Mouse (Mus musculus): Measurements from ENCODE around the gene Nek9. TPM values are rescaled to one million over a fixed set of nuclear protein-coding genes. Genes with fewer than 3 reads are reported as not detected.

The Nek9 gene
- polyA plus RNA-seq, 1 experiment from 2014 or later: 23.0 TPM

Other genes starting within 250 kb of the Nek9 start
- gene Prox2, start 228.6 kb downstream of the Nek9 start, polyA plus RNA-seq (2015; fragmentation: Nextera tagmentation; extraction: Ambion mirVana): 3.4 and 4.2 TPM in 2 replicates
- 120 and 123 TPM in 2 replicates for gene Dlst, start 228.5 kb downstream of the Nek9 start, polyA plus RNA-seq (2015; fragmentation: Nextera tagmentation; extraction: Ambion mirVana)
- gene Rps6kl1, start 188.1 kb downstream of the Nek9 start, polyA plus RNA-seq (2015; fragmentation: Nextera tagmentation; extraction: Ambion mirVana): 1.0 and 1.4 TPM in 2 replicates
- gene Pgf, start 161.6 kb downstream of the Nek9 start, polyA plus RNA-seq (2015; fragmentation: Nextera tagmentation; extraction: Ambion mirVana): 15.9 and 18.8 TPM in 2 replicates
- gene Eif2b2, start 119.9 kb downstream of the Nek9 start, polyA plus RNA-seq (2015; fragmentation: Nextera tagmentation; extraction: Ambion mirVana): 98.7 and 105 TPM in 2 replicates
- 8.7 and 9.6 TPM in 2 replicates for gene Mlh3, start 68.8 kb downstream of the Nek9 start, polyA plus RNA-seq (2015; fragmentation: Nextera tagmentation; extraction: Ambion mirVana)
- 59.5 and 65.4 TPM in 2 replicates for gene Acyp1, start 50.9 kb downstream of the Nek9 start, polyA plus RNA-seq (2015; fragmentation: Nextera tagmentation; extraction: Ambion mirVana)
- gene Zc2hc1c, start 50.8 kb downstream of the Nek9 start, polyA plus RNA-seq (2015; fragmentation: Nextera tagmentation; extraction: Ambion mirVana): 2.8 and 3.4 TPM in 2 replicates
- 323 and 334 TPM in 2 replicates for gene Tmed10, start 35.5 kb upstream of the Nek9 start, polyA plus RNA-seq (2015; fragmentation: Nextera tagmentation; extraction: Ambion mirVana)
- 3.5 and 3.8 TPM in 2 replicates for gene Fos, start 134.5 kb upstream of the Nek9 start, polyA plus RNA-seq (2015; fragmentation: Nextera tagmentation; extraction: Ambion mirVana)

All from kidney, embryonic 15.5 days (tissue).